Mouse (Mus musculus) right cerebral cortex, postnatal 25 days (tissue): ENCODE data around the gene Tsfm.

ENCODE experiments used
- DNase-seq: peaks from one replicate; pipeline ENCODE4 v3.0.0; 2022

Gene Tsfm

DNA sequence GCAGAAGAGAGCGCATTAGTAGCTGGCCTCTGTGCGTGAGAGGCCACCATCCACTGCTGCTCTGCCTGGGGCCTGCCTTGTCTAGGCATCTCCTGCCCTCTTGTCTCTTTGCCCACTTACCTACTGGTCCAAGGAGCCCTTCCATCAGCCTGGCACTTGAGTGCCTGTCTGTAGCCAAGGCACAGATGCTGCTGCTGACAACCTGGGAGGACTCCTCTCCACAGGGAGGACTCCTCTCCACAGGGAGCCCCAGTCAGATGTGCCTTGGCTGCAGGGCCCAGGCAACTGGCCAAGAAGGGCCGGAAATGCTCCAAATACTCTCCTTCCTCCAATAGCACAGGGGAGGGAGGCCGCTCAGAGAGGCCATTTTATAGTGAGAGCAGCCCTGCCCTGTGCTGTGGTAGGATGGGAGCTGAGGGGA lies 44.1 kb downstream of the Tsfm start:
- DNase-seq = peak; percentile 68

DNA sequence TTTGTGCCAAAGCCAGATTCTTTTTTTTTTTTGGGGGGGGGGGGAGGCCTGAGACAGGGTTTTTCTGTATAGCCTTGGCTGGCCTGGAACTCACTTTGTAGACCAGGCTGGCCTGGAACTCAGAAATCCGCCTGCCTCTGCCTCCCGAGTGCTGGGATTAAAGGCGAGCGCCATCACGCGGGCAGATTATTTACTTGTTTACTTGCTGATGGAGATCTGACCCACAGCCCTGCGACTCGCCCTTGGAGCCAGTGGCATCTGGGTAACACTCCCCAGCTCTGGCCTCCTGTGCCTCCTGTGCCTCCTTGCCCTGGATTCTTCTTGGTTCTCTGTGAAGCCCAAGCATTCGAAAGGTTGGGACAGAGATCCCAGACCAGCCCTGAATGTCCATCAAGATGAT lies 45.1 kb downstream of the Tsfm start:
- DNase-seq = no peak

DNA sequence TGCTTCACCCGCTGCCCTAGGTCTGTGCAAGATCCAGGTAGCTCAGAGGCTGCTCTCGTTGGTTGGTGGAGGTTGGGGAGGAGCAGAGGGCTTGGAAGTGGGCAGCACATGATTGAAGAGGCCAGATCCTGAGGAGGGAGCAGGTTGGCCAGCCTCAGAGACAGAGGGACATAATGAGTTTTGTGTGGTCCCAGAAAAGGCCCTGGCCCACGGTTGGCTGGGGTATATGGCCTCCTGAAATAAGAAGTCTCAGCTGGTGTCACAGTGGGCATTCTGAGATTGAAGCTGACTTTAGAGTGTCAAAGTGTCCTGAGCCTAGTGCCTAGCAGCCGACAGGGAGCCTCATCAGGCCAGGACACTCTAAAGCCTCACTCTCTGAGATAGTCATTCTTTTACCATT lies 45.5 kb downstream of the Tsfm start:
- no peak for DNase-seq

DNA sequence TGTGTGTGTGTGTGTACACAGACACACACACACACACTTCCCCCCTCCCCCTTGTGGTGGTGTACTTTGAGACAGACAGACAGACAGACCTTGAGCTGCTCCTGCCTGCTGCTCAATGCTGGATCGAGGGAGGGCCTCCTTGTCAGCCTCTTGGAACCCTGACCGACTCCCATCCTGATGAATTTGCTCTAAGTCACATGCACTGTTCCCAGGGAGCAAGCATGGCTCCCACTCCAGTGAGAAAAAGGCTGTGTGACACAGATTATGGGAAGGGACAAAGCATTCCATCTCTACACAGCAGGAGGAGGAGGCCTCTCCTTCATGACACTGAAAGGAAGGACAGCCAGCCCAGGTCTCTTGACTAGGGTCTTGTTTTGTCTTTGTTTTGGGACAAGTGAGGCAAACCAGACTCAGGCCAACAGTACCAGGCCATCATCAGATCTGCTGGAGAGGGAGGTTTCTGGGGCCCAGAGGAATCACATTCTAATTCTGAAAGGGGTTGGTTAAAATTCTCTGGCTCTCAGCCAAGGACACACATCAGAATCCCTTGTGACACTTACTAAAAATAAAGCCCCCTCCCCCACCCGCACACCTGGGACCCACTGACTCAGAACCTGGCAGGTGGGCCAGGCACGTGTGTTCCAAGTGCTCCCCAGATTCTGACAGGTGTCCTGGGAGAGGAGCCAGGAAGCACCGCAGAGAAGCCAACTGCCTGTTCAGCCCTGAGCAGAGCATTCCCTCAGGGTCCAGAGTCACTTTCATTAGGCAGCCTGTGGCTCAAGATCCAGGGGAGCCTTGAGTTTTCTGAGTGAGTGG lies 46.2 kb downstream of the Tsfm start:
- DNase-seq = no peak

DNA sequence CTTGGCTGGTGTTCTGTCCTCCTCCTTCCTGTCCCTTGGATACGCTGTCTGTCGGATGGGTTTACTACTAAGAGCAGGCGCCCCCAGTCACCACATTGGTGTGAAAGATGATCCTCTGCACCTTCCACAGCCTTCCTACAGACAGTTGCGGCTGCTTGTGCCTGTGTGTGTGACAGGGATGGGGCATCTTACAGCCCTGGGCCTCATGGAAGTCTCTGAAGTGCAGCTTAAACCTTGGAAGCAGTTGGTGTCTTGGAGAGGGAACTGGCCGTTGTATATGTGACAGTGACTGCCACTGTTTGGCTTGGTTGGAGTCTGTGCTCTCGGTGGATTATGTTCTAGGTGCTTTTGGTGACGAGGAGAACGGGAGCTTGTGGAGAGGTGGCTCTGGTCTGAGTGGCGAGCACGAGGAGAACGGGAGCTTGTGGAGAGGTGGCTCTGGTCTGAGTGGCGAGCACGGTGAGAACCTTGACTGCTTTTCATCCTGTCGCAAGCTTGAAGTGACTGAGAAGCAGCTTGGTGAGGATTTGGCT lies 47.4 kb downstream of the Tsfm start:
- DNase-seq = no peak

DNA sequence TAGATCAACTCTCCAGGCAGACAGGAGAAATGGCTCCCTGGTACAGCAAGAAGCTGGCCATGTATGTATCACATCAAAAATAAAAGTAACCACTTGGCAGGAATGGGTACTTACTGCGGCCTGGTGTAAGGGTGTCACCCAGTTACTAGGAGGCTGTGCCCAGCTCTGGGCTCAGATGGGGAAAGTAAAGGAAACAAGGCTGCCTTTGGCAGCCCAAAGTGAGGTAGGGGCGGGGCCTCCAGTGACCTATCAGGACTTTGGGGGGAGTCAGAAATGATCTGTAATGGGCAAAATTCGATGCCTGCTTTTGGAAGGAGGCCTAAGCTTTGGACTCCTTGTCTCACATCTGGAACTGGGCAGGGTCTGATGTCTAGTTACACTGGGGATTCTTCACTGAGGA lies 48.9 kb downstream of the Tsfm start:
- no peak for DNase-seq

DNA sequence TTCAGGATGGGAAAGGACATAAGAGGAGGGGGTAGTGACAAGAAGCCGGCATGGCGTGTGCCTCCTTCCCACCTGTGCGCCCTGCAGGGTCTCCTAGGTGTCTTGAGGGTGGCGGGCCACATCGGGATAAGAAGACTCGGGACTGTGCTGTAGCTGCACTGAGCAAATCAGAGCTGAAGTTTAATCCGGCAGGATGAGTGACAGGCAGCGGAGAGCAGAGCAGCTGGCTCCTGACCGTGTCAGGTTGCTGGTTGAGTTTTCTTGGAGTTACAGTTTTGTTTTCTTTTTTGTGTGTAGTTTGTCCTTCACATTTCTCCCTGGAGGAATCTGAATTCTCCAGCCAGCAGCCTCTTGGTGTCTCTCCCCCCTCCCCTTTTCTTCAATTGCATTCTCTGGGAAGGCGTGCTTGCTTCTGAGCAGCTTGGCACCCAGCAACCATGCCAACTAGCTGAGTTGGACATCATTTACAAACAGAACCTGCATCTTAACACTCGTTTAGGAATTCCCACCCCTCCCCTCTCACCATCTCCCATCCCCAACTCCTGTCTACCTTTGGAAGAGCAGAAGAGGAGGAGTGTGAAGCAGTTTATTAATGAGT lies 49.6 kb downstream of the Tsfm start:
- no peak for DNase-seq

DNA sequence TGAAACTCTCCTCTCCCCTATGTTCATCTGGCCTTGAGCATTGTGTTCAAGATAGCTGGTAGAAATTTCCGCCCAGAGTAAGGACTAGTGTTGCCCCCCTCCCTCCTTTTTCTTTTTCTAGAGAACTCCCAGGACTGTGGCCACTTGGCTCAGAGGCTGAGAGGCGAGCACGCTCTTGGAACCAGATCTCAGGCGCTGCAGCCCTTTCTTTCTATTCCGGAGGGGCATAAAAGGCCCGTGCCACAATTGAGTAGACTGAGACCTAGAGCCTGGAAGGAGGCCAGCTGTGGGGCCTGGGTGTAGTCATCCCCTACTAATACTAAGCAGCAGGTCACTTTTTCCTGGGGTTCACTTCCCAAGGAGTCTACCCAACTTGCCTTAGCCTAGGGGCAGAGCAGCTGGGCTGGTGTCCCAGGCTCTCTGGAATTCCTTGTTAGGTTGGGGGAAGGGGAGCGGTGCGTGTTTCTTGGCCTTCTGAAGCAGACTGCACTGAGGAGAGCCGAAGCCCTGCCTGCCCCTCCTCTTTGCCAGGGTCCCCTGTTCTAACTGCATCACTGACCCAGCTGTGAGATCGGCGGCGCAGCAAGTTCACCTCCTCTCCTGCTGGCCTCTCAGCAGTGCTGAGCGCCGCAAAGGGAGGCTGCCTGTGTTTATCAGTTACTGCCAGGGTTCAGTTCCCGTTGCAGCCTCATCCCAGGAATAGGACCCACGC lies 50.3 kb downstream of the Tsfm start:
- peak; percentile 57 for DNase-seq

DNA sequence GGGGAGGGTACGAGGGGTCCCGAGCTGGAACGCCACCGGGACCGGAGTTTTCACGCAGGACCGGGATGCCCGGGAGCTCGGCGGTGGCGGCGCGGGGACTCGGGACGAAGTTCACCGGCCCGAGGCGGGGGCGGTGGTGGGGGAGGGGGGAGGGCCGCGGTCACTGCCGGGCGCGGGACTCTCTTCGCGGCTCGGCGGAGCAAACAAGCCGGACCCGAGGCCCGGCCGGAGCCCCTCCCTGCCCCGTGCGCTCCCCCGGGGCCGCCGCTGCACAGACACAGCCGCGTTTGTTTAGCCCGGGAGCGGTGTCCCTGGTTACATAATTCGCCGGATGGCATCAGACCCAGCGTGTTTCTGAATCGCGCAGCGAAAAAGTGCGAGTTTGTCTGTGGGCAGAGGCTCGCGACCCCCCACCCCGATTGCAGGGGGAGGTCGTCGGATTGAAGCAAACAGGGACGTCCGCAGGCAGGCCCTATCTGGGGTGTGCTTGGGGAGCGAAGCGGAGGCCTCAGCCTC lies 50.9 kb downstream of the Tsfm start:
- DNase-seq = peak; percentile 53

DNA sequence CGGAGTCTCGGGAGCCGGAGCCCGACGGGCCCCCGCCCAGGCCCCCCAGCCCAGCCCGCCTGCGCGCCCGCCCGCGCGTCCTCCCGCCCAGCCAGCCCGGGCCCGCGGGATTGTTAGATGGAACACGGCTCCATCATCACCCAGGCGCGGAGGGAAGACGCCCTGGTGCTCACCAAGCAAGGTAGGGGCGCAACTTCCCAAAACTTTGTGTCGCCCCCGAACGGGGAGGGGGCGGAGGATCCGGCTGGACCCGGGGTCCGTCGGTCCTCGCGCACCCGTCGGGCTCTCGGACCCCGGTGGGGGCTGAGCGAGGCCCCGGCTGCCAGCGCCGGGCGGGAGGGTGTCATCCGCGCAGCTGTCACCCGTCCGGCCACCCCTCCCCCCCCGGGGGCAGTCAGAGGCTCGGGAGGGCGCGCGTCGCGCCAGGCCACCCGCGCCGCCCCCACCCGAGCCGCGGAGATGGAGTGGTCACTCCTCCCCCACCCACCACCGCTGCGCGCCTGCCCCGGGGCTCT lies 51.5 kb downstream of the Tsfm start:
- peak; percentile 43 for DNase-seq

DNA sequence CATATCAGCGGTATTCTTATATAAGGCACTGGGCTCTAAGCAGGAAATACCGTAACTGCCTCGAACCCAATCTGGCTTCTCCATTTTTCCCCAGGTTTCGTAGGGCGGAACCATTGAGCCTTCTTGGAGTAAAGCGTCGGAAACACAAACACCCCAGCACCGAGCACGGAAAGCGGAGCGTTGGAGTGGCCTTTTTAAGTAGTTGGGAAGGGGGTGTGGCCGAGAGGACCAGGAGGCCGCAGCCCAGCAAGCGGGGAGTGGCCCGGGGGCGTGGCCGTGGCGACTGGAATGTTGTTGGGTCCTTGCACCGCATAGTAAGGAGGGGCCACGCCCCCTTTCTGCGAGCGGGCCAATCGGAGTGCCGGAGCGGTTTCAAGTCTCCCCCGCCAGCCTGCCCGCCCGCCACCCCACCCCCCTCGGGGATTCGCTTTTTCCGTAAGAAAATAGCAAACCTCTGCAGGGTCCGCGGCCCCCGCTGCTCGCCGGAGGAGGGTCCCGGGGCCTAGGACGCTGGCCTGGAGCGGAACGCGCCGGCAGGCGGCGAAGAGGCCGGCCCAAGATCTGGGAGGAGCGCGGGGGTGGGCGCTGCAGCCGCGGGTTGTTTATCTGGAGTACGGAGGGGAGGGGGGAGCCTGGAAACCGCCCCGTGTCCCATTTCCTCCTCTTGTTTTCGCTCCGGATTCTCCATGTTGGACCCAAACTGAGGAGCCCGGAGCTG lies 52.2 kb downstream of the Tsfm start, which contains the start of gene Ctdsp2:
TSS of gene Ctdsp2 (plus strand) at position 441 of the 718 bp plus-strand sequence.
- peak; percentile 99 for DNase-seq

DNA sequence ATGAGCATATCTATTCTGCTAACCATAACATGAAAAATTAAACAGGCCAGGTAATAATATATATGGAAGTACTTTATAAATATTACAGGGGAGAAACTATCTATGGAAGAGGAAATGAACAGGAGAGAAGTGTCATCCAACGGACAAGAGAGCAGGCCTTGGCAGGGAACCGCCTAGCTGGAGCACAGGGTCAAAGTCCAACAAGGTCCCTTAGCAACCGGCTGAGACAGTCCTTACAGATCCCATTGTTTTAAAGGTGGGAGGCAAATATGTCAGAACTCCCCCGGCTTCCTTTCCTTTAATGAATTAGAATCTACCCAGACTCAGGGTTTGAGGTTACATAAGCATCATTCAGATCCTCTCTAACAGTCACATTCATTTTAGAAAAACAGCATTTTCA lies 53.6 kb downstream of the Tsfm start:
- DNase-seq = no peak

DNA sequence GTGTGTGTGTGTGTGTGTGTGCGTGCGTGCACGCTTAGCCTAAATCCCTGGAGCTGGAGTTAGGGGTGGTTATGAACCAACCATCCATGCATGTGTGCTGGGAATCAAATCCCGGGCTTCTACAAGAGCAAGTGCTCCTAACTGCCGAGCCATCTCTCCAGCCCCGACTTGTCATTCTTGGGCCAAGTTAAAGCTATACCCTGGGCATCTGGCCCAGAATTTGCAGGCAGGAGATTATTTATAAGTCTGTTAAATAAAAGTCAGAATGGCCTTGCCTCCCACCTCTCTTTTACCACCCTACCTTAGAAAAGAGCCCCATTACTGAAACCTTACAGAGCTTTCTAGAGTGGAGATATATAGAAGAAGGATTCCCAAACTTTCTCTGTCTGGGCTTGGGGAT lies 54.9 kb downstream of the Tsfm start:
- DNase-seq = no peak

DNA sequence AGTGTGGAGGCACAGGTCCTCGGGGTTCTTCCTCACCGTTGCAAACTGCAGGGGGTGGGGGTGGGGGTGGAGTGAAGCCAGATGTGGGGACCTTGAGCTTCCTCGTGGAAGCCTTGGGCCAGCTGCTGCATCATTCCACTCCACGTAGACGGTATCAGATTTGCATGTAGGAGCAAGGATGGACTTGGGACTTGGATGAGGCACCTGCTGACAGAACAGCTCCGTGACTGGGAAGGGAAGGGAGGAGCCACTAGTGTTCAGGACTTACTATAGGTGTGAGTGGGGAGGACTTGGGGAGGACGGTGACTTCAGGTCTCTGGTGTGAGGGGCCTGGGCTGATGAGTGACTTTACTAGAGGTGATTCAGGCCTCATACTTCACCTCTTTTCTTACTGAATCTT lies 57.7 kb downstream of the Tsfm start:
- no peak for DNase-seq

DNA sequence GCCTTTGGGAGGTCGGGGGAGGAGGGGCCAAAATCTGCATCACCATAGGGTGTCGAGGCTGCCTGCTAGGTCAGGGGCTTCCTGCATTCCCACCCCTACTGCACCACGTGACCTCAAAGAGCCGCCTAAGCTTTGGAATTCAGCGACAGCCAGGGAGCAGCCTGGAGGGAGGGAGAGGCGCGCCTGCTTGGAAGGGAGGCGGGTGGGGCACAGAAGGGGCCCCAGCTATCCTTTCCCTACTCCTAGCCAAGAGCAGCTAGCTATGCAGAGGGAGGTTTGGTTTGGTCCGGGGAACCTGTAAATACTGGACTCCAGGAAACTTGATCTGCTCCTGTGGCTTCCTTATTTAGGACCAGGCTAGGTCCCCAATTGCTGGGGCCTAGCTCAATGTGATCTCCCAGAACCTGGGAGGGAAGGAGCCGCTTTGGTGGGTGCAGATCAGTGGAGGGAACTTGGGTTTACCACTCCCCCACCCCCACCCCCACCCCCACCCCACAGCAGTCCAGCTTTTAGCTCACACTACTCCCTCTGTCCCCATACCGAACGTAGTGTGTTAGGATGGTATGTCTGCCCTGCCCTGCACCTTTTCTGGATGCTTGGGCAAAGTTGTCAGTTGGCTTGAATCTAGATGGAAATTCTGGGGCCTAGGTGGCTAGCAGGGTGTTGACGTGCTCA lies 58.5 kb downstream of the Tsfm start:
- DNase-seq = no peak

DNA sequence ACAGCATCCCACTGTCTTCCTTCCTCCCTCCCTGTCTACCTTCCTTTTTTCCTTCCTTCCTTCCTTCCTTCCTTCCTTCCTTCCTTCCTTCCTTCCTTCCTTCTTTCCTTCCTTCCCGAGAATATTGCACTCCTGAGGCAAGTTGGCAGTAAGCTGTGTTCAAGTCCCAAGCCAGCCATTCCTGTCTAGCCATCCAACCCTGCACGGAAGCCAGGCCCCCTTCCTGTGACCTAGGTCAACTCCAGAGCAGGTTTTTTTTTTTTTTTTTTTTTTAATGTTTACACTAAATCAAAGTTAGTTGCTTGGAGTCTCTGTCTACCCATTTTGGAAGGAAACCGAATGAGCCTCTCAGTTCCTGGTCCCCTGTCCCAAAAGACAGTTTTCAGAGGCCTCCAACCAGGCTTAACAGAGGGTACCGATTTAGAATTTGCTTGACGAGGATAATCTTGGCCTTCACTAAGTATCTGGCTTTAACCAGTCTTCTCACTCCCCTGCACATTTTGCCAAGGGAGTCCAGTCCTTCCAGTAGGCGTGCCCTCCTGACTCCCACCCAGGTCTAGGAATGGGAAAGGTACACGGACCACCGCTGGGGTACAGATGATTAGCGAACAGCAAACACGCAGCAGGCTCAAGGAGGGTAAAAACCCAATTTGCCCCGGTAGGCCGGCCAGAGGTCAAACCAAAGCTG lies 59.1 kb downstream of the Tsfm start:
- DNase-seq = no peak

DNA sequence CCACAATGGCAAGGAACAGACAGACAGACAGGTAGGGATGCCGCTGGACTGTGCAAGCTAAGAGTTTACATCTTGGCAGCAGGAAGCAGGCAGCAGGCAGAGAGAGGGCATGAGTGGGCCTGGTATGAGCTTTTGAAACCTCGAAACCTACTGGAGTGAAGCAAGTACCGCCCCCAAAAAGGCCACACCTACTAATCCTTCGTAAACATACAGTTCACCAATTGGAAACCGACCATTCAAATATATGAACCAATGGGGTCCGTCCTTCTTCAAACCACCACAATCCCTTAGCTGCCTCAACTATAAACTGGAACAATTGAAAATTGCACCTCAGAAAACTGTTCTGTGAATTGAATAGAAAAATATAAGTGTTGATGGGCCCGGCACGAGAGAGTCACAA lies 66.8 kb downstream of the Tsfm start:
- no peak for DNase-seq

DNA sequence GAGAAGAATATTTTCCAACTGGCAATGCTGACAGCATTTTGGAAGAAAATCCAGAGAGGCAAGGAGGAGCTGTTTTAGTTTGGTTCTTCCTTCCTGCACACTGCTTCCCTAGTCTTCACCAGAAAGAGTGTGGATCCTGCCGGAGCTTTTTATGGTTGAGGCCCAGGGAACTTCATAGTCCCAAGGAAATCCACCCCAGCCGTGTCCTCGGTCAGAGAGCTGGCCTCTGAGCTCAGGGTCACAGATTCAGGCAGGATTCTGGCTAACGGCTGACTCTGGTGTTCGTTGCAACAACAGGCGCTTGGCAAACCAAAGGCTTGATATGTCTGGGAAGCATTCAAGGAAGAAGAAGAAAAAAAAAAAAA lies 67.7 kb downstream of the Tsfm start:
- DNase-seq = no peak

DNA sequence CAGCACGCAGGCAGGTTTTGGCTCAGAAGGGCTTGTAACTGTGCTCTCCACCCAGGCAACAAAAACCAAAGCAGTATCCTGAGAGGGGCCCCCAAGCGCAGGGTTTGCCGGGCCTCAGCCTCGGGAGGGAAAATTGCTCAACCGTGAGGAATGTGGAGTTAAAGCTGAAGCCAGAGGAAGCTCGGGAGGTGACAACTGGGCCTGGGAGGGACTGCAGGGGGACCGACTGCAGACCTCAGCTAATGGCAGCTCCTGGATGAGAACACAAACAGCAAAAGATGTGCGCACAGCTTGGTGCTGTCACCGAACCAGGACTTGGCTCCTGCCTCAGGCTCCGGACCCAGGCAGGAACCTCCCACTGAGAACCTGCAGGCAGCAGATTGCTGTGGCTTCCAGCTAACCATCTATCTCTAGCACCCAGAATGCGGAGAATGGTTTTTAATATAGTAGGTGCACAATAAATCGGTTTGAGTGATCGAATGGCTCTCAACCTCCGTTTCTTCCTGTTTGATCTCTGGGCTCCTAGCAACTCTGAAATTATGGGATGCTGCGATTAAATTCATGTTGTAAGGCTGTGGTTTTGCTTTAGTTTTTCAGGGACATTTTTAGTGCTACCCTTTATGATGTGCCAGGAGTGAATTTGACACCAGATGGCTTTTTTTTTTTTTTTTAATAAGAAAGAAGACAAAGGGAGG lies 68.2 kb downstream of the Tsfm start:
- peak; percentile 62 for DNase-seq

DNA sequence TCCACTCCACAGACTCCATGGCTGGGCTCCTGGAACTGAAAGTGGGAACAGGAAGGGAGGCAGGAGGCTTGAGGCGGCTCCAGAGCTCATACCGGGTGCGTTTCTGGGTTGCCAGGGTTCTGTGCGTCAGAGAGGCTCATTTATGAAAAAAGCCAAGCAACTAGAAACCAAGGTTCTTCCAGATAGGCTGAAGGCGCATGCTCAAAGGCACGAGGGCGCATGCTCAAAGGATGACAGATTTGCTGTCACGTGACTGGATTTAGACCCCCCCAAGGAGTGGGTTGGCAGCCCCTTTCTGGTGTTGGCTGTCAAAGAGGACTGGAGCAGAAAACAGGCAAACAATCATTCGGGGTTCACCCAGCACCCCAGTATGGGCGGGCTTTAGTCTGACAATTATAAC lies 68.9 kb downstream of the Tsfm start:
- no peak for DNase-seq
